Mouse (Mus musculus) megakaryocyte, embryonic 14.5 days (primary cell): ENCODE data around the gene Caskin1.

Experiments used
- FLI1 ChIP-seq: IDR thresholded peaks from 2 replicates; pipeline ENCODE4 v1.6.1; 2012; ENCODE audit warnings: low read length, inconsistent platforms, mixed read lengths
- GATA1 ChIP-seq: IDR thresholded peaks from 3 replicates; pipeline ENCODE4 v1.6.1; 2012; ENCODE audit warnings: mixed read lengths, low read length, inconsistent platforms, borderline replicate concordance

- TF ChIP-seq GATA1 (no peak), FLI1 (no peak)
These were observed 38.9 kb downstream of the Caskin1 start for GRCm38 (mm10) chr17:24527315-24527714.
